Mouse (Mus musculus): ENCODE results near the gene St6galnac5. TPM values are rescaled to one million over a fixed set of nuclear protein-coding genes. Genes with fewer than 3 reads are reported as not detected.

Gene St6galnac5
- polyA plus RNA-seq, 1 experiment, result not detected

DNA sequence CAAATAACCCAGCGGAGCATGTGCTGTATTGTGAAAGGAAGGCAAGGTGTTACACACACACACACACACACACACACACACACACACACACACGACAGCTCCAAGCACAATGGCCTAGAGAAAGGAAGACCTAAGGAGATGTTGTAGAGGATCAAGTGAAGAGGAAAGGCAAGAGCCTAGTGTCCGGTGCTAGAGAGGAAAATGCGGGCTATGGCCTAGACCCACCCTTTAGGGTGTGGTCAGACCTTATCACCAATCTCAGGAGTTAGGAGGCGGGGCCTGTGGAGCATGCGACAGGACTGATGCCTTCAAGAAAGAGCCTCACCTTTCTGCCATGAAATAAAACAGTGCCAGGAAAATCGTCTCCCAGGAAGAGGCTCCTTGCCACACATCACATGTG, 33.5 kb downstream of the St6galnac5 start:
- Histone ChIP-seq H3K4me3 (no peak overlapping the region), H3K36me3 (ENCODE audit: control insufficient read depth, insufficient read depth) (no peaks in the 10 kb centered on the region), H3K4me2 (ENCODE audit: low read depth) (no peak overlapping the region), H3K27me3 (ENCODE audit: control insufficient read depth, insufficient read depth, insufficient read length) (no peaks in the 10 kb centered on the region), H3K79me2 (ENCODE audit: control insufficient read depth, insufficient read depth) (no peaks in the 10 kb centered on the region), H3ac (ENCODE audit: control insufficient read depth, insufficient read length) (no peak overlapping the region)
- no peak for TF ChIP-seq E2F4 (IDR thresholded peaks at IDR 0.05; ENCODE audit: insufficient read depth)
- no peak for TF ChIP-seq REST (IDR thresholded peaks at IDR 0.05; ENCODE audit: insufficient read depth, insufficient read length)
- no peak for TF ChIP-seq POLR2AphosphoS2 (IDR thresholded peaks at IDR 0.05; ENCODE audit: insufficient read length, low read depth)
- TF ChIP-seq TCF3 (IDR thresholded peaks at IDR 0.05; ENCODE audit: insufficient read length, low read depth), result no peak
- no peak for TF ChIP-seq CEBPB (IDR thresholded peaks at IDR 0.05; ENCODE audit: insufficient read depth, poor library complexity, severe bottlenecking)
- no peak for TF ChIP-seq USF1 (IDR thresholded peaks at IDR 0.05; ENCODE audit: low read depth)
- TF ChIP-seq SRF (IDR thresholded peaks at IDR 0.05; ENCODE audit: control insufficient read depth, insufficient read length, low read depth), result no peak
- TF ChIP-seq MAX (IDR thresholded peaks at IDR 0.05; ENCODE audit: low read depth), result no peak
- no peak for TF ChIP-seq MYOG (IDR thresholded peaks at IDR 0.05; ENCODE audit: control insufficient read depth in 1 of 3, insufficient read depth in 1 of 3, insufficient read length in 2 of 3, low read depth in 2 of 3)
- no peak for TF ChIP-seq TCF12 (IDR thresholded peaks at IDR 0.05; ENCODE audit: insufficient read depth, poor library complexity, severe bottlenecking)
- no peak for TF ChIP-seq MYOD1 (IDR thresholded peaks at IDR 0.05; ENCODE audit: control insufficient read depth in 1 of 3, insufficient read length in 2 of 3, low read depth in 2 of 3)
- no peak for TF ChIP-seq POLR2A (IDR thresholded peaks at IDR 0.05; ENCODE audit: insufficient read length, low read depth)

DNA sequence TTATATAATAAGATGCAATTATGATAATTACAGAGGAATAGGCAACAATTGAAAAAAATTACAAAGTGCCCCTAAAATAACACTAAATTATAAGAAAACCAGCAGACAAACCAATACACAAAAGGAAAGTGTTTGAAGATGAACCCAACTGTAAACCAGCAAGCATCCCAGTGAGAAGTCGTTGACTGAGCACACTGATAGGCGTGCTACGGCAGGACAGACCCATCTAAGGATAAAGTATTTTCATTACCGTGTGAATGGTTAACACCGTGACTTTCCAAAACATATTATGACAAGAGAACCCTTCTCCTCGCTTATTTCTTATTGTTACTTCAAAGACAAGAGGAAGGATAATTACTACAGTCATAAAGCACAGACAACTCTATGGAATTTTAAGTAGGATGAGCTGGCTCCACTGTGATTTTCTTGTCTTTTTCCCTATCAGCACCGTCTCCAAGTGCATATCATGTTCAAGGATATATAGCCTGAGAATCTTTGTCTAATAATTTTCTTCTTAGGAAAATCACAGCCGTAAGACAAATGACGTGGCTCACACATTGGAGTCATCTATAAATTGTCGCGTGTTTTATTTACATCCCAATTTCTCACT, 34.9 kb downstream of the St6galnac5 start:
- Histone ChIP-seq H3K79me2 (ENCODE audit: control insufficient read depth, insufficient read depth) (no peaks in the 10 kb centered on the region), H3K4me2 (ENCODE audit: low read depth) (no peak overlapping the region), H3K4me3 (no peak overlapping the region), H3ac (ENCODE audit: control insufficient read depth, insufficient read length) (no peak overlapping the region), H3K36me3 (ENCODE audit: control insufficient read depth, insufficient read depth) (no peaks in the 10 kb centered on the region), H3K27me3 (ENCODE audit: control insufficient read depth, insufficient read depth, insufficient read length) (no peaks in the 10 kb centered on the region)
- TF ChIP-seq SRF (IDR thresholded peaks at IDR 0.05; ENCODE audit: control insufficient read depth, insufficient read length, low read depth) (no peak), MYOD1 (IDR thresholded peaks at IDR 0.05; ENCODE audit: control insufficient read depth in 1 of 3, insufficient read length in 2 of 3, low read depth in 2 of 3) (no peak), MYOG (IDR thresholded peaks at IDR 0.05; ENCODE audit: control insufficient read depth in 1 of 3, insufficient read depth in 1 of 3, insufficient read length in 2 of 3, low read depth in 2 of 3) (no peak), TCF3 (IDR thresholded peaks at IDR 0.05; ENCODE audit: insufficient read length, low read depth) (no peak), TCF12 (IDR thresholded peaks at IDR 0.05; ENCODE audit: insufficient read depth, poor library complexity, severe bottlenecking) (no peak), MAX (IDR thresholded peaks at IDR 0.05; ENCODE audit: low read depth) (no peak), USF1 (IDR thresholded peaks at IDR 0.05; ENCODE audit: low read depth) (no peak), POLR2A (IDR thresholded peaks at IDR 0.05; ENCODE audit: insufficient read length, low read depth) (no peak), CEBPB (IDR thresholded peaks at IDR 0.05; ENCODE audit: insufficient read depth, poor library complexity, severe bottlenecking) (no peak), REST (IDR thresholded peaks at IDR 0.05; ENCODE audit: insufficient read depth, insufficient read length) (no peak), POLR2AphosphoS2 (IDR thresholded peaks at IDR 0.05; ENCODE audit: insufficient read length, low read depth) (no peak), E2F4 (IDR thresholded peaks at IDR 0.05; ENCODE audit: insufficient read depth) (no peak)

GRCm38 (mm10) chr3:152944766-152945165, 37.3 kb downstream of the St6galnac5 start:
- Histone ChIP-seq H3K4me3 (no peak overlapping the region), H3K79me2 (ENCODE audit: control insufficient read depth, insufficient read depth) (no peaks in the 10 kb centered on the region), H3K4me2 (ENCODE audit: low read depth) (no peak overlapping the region), H3K27me3 (ENCODE audit: control insufficient read depth, insufficient read depth, insufficient read length) (no peaks in the 10 kb centered on the region), H3K36me3 (ENCODE audit: control insufficient read depth, insufficient read depth) (no peaks in the 10 kb centered on the region), H3ac (ENCODE audit: control insufficient read depth, insufficient read length) (no peak overlapping the region)
- TF ChIP-seq USF1 (IDR thresholded peaks at IDR 0.05; ENCODE audit: low read depth) (no peak), TCF3 (IDR thresholded peaks at IDR 0.05; ENCODE audit: insufficient read length, low read depth) (no peak), POLR2AphosphoS2 (IDR thresholded peaks at IDR 0.05; ENCODE audit: insufficient read length, low read depth) (no peak), CEBPB (IDR thresholded peaks at IDR 0.05; ENCODE audit: insufficient read depth, poor library complexity, severe bottlenecking) (no peak), POLR2A (IDR thresholded peaks at IDR 0.05; ENCODE audit: insufficient read length, low read depth) (no peak), MYOD1 (IDR thresholded peaks at IDR 0.05; ENCODE audit: control insufficient read depth in 1 of 3, insufficient read length in 2 of 3, low read depth in 2 of 3) (no peak), E2F4 (IDR thresholded peaks at IDR 0.05; ENCODE audit: insufficient read depth) (no peak), MAX (IDR thresholded peaks at IDR 0.05; ENCODE audit: low read depth) (no peak), MYOG (IDR thresholded peaks at IDR 0.05; ENCODE audit: control insufficient read depth in 1 of 3, insufficient read depth in 1 of 3, insufficient read length in 2 of 3, low read depth in 2 of 3) (no peak), TCF12 (IDR thresholded peaks at IDR 0.05; ENCODE audit: insufficient read depth, poor library complexity, severe bottlenecking) (no peak), REST (IDR thresholded peaks at IDR 0.05; ENCODE audit: insufficient read depth, insufficient read length) (no peak), SRF (IDR thresholded peaks at IDR 0.05; ENCODE audit: control insufficient read depth, insufficient read length, low read depth) (no peak)

- Histone ChIP-seq H3K4me2 (ENCODE audit: low read depth) (no peak overlapping the region), H3K36me3 (ENCODE audit: control insufficient read depth, insufficient read depth) (no peaks in the 10 kb centered on the region), H3ac (ENCODE audit: control insufficient read depth, insufficient read length) (no peak overlapping the region), H3K79me2 (ENCODE audit: control insufficient read depth, insufficient read depth) (no peaks in the 10 kb centered on the region), H3K27me3 (ENCODE audit: control insufficient read depth, insufficient read depth, insufficient read length) (no peaks in the 10 kb centered on the region), H3K4me3 (no peak overlapping the region)
- TF ChIP-seq MAX (IDR thresholded peaks at IDR 0.05; ENCODE audit: low read depth) (no peak), CEBPB (IDR thresholded peaks at IDR 0.05; ENCODE audit: insufficient read depth, poor library complexity, severe bottlenecking) (no peak), TCF3 (IDR thresholded peaks at IDR 0.05; ENCODE audit: insufficient read length, low read depth) (no peak), POLR2A (IDR thresholded peaks at IDR 0.05; ENCODE audit: insufficient read length, low read depth) (no peak), MYOD1 (IDR thresholded peaks at IDR 0.05; ENCODE audit: control insufficient read depth in 1 of 3, insufficient read length in 2 of 3, low read depth in 2 of 3) (no peak), TCF12 (IDR thresholded peaks at IDR 0.05; ENCODE audit: insufficient read depth, poor library complexity, severe bottlenecking) (no peak), USF1 (IDR thresholded peaks at IDR 0.05; ENCODE audit: low read depth) (no peak), MYOG (IDR thresholded peaks at IDR 0.05; ENCODE audit: control insufficient read depth in 1 of 3, insufficient read depth in 1 of 3, insufficient read length in 2 of 3, low read depth in 2 of 3) (no peak), POLR2AphosphoS2 (IDR thresholded peaks at IDR 0.05; ENCODE audit: insufficient read length, low read depth) (no peak), SRF (IDR thresholded peaks at IDR 0.05; ENCODE audit: control insufficient read depth, insufficient read length, low read depth) (no peak), REST (IDR thresholded peaks at IDR 0.05; ENCODE audit: insufficient read depth, insufficient read length) (no peak), E2F4 (IDR thresholded peaks at IDR 0.05; ENCODE audit: insufficient read depth) (no peak)
Measured at GRCm38 (mm10) chr3:152942985-152943384, 39.1 kb downstream of the St6galnac5 start.

Measured in myocyte (in vitro differentiated cells).